Mouse (Mus musculus): Measurements from ENCODE around the gene Olfr449. TPM values are rescaled to one million over a fixed set of nuclear protein-coding genes. Genes with fewer than 3 reads are reported as not detected.

The Olfr449 gene
- not detected in 2 replicates for polyA plus RNA-seq (2015; fragmentation: Nextera tagmentation; extraction: Ambion mirVana)

- H3K27me3 ChIP-seq (ENCODE audit: control insufficient read depth, insufficient read depth, low read length), result no peaks in the 10 kb centered on the region
- no peak within 1 kb of the TSS for H3K9ac ChIP-seq (ENCODE audit: low read length)
- ATAC-seq (replicated peaks; ENCODE audit: extremely low read depth, insufficient read depth, low FRiP score), result no peak
- no peaks in the 10 kb centered on the region for H3K4me1 ChIP-seq (ENCODE audit: control insufficient read depth, insufficient read depth, low read length)
- no peaks in the 10 kb centered on the region for H3K36me3 ChIP-seq (ENCODE audit: control insufficient read depth, insufficient read depth)
- no peak within 1 kb of the TSS for H3K4me3 ChIP-seq (ENCODE audit: low read length)
- H3K27ac ChIP-seq (ENCODE audit: low read length), result no peak within 1 kb of the TSS
- no peaks in the 10 kb centered on the region for H3K9me3 ChIP-seq (replicated peaks; ENCODE audit: control insufficient read depth, low read length)
- no peak within 1 kb of the TSS for H3K4me2 ChIP-seq (ENCODE audit: low read depth, low read length)
Measured at GRCm38 (mm10) chr6:42834084-42834483, at the start of gene Olfr449. Olfr449 (plus strand) TSS chr6:42834384.

GRCm38 (mm10) chr6:42784793-42785192 is 49.4 kb upstream of the Olfr449 start, which contains the start of gene Olfr452:
Olfr452 (plus strand) TSS chr6:42785093.
- no peak within 1 kb of the TSS for H3K4me3 ChIP-seq (ENCODE audit: low read length)
- no peak for ATAC-seq (replicated peaks; ENCODE audit: extremely low read depth, insufficient read depth, low FRiP score)
- H3K27ac ChIP-seq (ENCODE audit: low read length), result no peak within 1 kb of the TSS
- no peak within 1 kb of the TSS for H3K4me2 ChIP-seq (ENCODE audit: low read depth, low read length)
- no peaks in the 10 kb centered on the region for H3K36me3 ChIP-seq (ENCODE audit: control insufficient read depth, insufficient read depth)
- no peaks in the 10 kb centered on the region for H3K4me1 ChIP-seq (ENCODE audit: control insufficient read depth, insufficient read depth, low read length)
- H3K27me3 ChIP-seq (ENCODE audit: control insufficient read depth, insufficient read depth, low read length), result no peaks in the 10 kb centered on the region
- no peak within 1 kb of the TSS for H3K9ac ChIP-seq (ENCODE audit: low read length)
- no peaks in the 10 kb centered on the region for H3K9me3 ChIP-seq (replicated peaks; ENCODE audit: control insufficient read depth, low read length)

- Histone ChIP-seq H3K27ac (ENCODE audit: low read length) (no peak overlapping the region), H3K9me3 (replicated peaks; ENCODE audit: control insufficient read depth, low read length) (no peaks in the 10 kb centered on the region), H3K9ac (ENCODE audit: low read length) (no peak overlapping the region), H3K27me3 (ENCODE audit: control insufficient read depth, insufficient read depth, low read length) (no peaks in the 10 kb centered on the region), H3K36me3 (ENCODE audit: control insufficient read depth, insufficient read depth) (no peaks in the 10 kb centered on the region), H3K4me2 (ENCODE audit: low read depth, low read length) (no peak overlapping the region), H3K4me3 (ENCODE audit: low read length) (no peak overlapping the region), H3K4me1 (ENCODE audit: control insufficient read depth, insufficient read depth, low read length) (no peaks in the 10 kb centered on the region)
- WGBS, result 41% methylated on average over 4 of the region's 4 CpGs
- no peak for ATAC-seq (replicated peaks; ENCODE audit: extremely low read depth, insufficient read depth, low FRiP score)
Measured at GRCm38 (mm10) chr6:42790247-42790948, 43.8 kb upstream of the Olfr449 start.

- WGBS, result 74% methylated on average over 9 of the region's 9 CpGs
- no peak overlapping the region for H3K9ac ChIP-seq (ENCODE audit: low read length)
- no peak overlapping the region for H3K4me3 ChIP-seq (ENCODE audit: low read length)
- no peaks in the 10 kb centered on the region for H3K9me3 ChIP-seq (replicated peaks; ENCODE audit: control insufficient read depth, low read length)
- no peak for ATAC-seq (replicated peaks; ENCODE audit: extremely low read depth, insufficient read depth, low FRiP score)
- H3K36me3 ChIP-seq (ENCODE audit: control insufficient read depth, insufficient read depth), result no peaks in the 10 kb centered on the region
- no peaks in the 10 kb centered on the region for H3K4me1 ChIP-seq (ENCODE audit: control insufficient read depth, insufficient read depth, low read length)
- no peak overlapping the region for H3K4me2 ChIP-seq (ENCODE audit: low read depth, low read length)
- no peak overlapping the region for H3K27ac ChIP-seq (ENCODE audit: low read length)
- H3K27me3 ChIP-seq (ENCODE audit: control insufficient read depth, insufficient read depth, low read length), result no peaks in the 10 kb centered on the region
Measured at GRCm38 (mm10) chr6:42790949-42791556, 43.1 kb upstream of the Olfr449 start.

- Histone ChIP-seq H3K9me3 (replicated peaks; ENCODE audit: control insufficient read depth, low read length) (no peaks in the 10 kb centered on the region), H3K27ac (ENCODE audit: low read length) (no peak overlapping the region), H3K27me3 (ENCODE audit: control insufficient read depth, insufficient read depth, low read length) (no peaks in the 10 kb centered on the region), H3K4me1 (ENCODE audit: control insufficient read depth, insufficient read depth, low read length) (no peaks in the 10 kb centered on the region), H3K4me2 (ENCODE audit: low read depth, low read length) (no peak overlapping the region), H3K9ac (ENCODE audit: low read length) (no peak overlapping the region), H3K4me3 (ENCODE audit: low read length) (no peak overlapping the region), H3K36me3 (ENCODE audit: control insufficient read depth, insufficient read depth) (no peaks in the 10 kb centered on the region)
- no peak for ATAC-seq (replicated peaks; ENCODE audit: extremely low read depth, insufficient read depth, low FRiP score)
- WGBS, result 79% methylated on average over 3 of the region's 3 CpGs
Measured at GRCm38 (mm10) chr6:42794982-42795381, 39.2 kb upstream of the Olfr449 start.

GRCm38 (mm10) chr6:42811639-42812038 is 22.5 kb upstream of the Olfr449 start, which contains the start of gene Olfr450:
Olfr450 (plus strand) TSS chr6:42811939.
- Histone ChIP-seq H3K27me3 (ENCODE audit: control insufficient read depth, insufficient read depth, low read length) (no peaks in the 10 kb centered on the region), H3K9ac (ENCODE audit: low read length) (no peak within 1 kb of the TSS), H3K4me3 (ENCODE audit: low read length) (no peak within 1 kb of the TSS), H3K36me3 (ENCODE audit: control insufficient read depth, insufficient read depth) (no peaks in the 10 kb centered on the region), H3K27ac (ENCODE audit: low read length) (no peak within 1 kb of the TSS), H3K4me2 (ENCODE audit: low read depth, low read length) (no peak within 1 kb of the TSS), H3K9me3 (replicated peaks; ENCODE audit: control insufficient read depth, low read length) (no peaks in the 10 kb centered on the region), H3K4me1 (ENCODE audit: control insufficient read depth, insufficient read depth, low read length) (no peaks in the 10 kb centered on the region)
- no peak for ATAC-seq (replicated peaks; ENCODE audit: extremely low read depth, insufficient read depth, low FRiP score)
- WGBS, result 82% methylated on average over 1 of the region's 1 CpGs

GRCm38 (mm10) chr6:42860222-42860819 is 26.1 kb downstream of the Olfr449 start:
- H3K36me3 ChIP-seq (ENCODE audit: control insufficient read depth, insufficient read depth), result no peaks in the 10 kb centered on the region
- H3K9ac ChIP-seq (ENCODE audit: low read length), result no peak overlapping the region
- no peaks in the 10 kb centered on the region for H3K9me3 ChIP-seq (replicated peaks; ENCODE audit: control insufficient read depth, low read length)
- no peaks in the 10 kb centered on the region for H3K27me3 ChIP-seq (ENCODE audit: control insufficient read depth, insufficient read depth, low read length)
- no peak overlapping the region for H3K4me3 ChIP-seq (ENCODE audit: low read length)
- no peak overlapping the region for H3K4me2 ChIP-seq (ENCODE audit: low read depth, low read length)
- no peaks in the 10 kb centered on the region for H3K4me1 ChIP-seq (ENCODE audit: control insufficient read depth, insufficient read depth, low read length)
- H3K27ac ChIP-seq (ENCODE audit: low read length), result no peak overlapping the region
- 11% methylated on average over 4 of the region's 4 CpGs for WGBS
- ATAC-seq (replicated peaks; ENCODE audit: extremely low read depth, insufficient read depth, low FRiP score), result no peak

GRCm38 (mm10) chr6:42869695-42870094 is 35.5 kb downstream of the Olfr449 start:
- H3K4me3 ChIP-seq (ENCODE audit: low read length), result no peak overlapping the region
- no peaks in the 10 kb centered on the region for H3K4me1 ChIP-seq (ENCODE audit: control insufficient read depth, insufficient read depth, low read length)
- H3K9me3 ChIP-seq (replicated peaks; ENCODE audit: control insufficient read depth, low read length), result no peaks in the 10 kb centered on the region
- H3K27me3 ChIP-seq (ENCODE audit: control insufficient read depth, insufficient read depth, low read length), result no peaks in the 10 kb centered on the region
- H3K4me2 ChIP-seq (ENCODE audit: low read depth, low read length), result no peak overlapping the region
- no peaks in the 10 kb centered on the region for H3K36me3 ChIP-seq (ENCODE audit: control insufficient read depth, insufficient read depth)
- no peak overlapping the region for H3K27ac ChIP-seq (ENCODE audit: low read length)
- 82% methylated on average over 3 of the region's 3 CpGs for WGBS
- H3K9ac ChIP-seq (ENCODE audit: low read length), result no peak overlapping the region
- ATAC-seq (replicated peaks; ENCODE audit: extremely low read depth, insufficient read depth, low FRiP score), result no peak

GRCm38 (mm10) chr6:42876323-42876722 is 42.1 kb downstream of the Olfr449 start:
- Histone ChIP-seq H3K4me3 (ENCODE audit: low read length) (no peak overlapping the region), H3K27me3 (ENCODE audit: control insufficient read depth, insufficient read depth, low read length) (no peaks in the 10 kb centered on the region), H3K4me1 (ENCODE audit: control insufficient read depth, insufficient read depth, low read length) (no peaks in the 10 kb centered on the region), H3K4me2 (ENCODE audit: low read depth, low read length) (no peak overlapping the region), H3K9ac (ENCODE audit: low read length) (no peak overlapping the region), H3K27ac (ENCODE audit: low read length) (no peak overlapping the region), H3K36me3 (ENCODE audit: control insufficient read depth, insufficient read depth) (no peaks in the 10 kb centered on the region), H3K9me3 (replicated peaks; ENCODE audit: control insufficient read depth, low read length) (no peaks in the 10 kb centered on the region)
- no peak for ATAC-seq (replicated peaks; ENCODE audit: extremely low read depth, insufficient read depth, low FRiP score)

All from heart, embryonic 16.5 days (tissue).